8 mouse cellular contexts compared by ENCODE assay signal in genomic region chr2:77169916-77170632, GRCm38 (mm10). TPM values are rescaled to one million over a fixed set of nuclear protein-coding genes. Genes with fewer than 3 reads are reported as not detected.
DNase-seq lines count a peak whose midpoint lies in the region; ATAC-seq and TF ChIP-seq lines count a peak whose summit lies in the region.

No protein-coding gene starts in this region.

- WGBS in forebrain, embryonic 16.5 days, result 3% methylated on average over 21 of the region's 21 CpGs
- WGBS in hindbrain, embryonic 10.5 days, result 4% methylated on average over 21 of the region's 21 CpGs
- WGBS in limb, embryonic 12.5 days, result 1% methylated on average over 21 of the region's 21 CpGs
- WGBS in midbrain, embryonic 10.5 days, result 4% methylated on average over 21 of the region's 21 CpGs
- WGBS in stomach, embryonic 15.5 days, result 3% methylated on average over 21 of the region's 21 CpGs

- no peaks in the 10 kb centered on the region for H3K27me3 ChIP-seq in C2C12 (ENCODE audit: control insufficient read depth, insufficient read depth, insufficient read length)
- no peaks in the 10 kb centered on the region for H3K27me3 ChIP-seq in forebrain, embryonic 16.5 days (replicated peaks; ENCODE audit: control insufficient read depth, insufficient read depth, low read length)
- no peaks in the 10 kb centered on the region for H3K27me3 ChIP-seq in hindbrain, embryonic 10.5 days (ENCODE audit: insufficient read depth, poor library complexity, severe bottlenecking)
- H3K27me3 ChIP-seq in limb, embryonic 12.5 days, result peaks cover 3% of the 10 kb centered on the region; the same call in 1 of the 2 replicates
- H3K27me3 ChIP-seq in midbrain, embryonic 10.5 days (ENCODE audit: low read depth, poor library complexity, severe bottlenecking), result no peaks in the 10 kb centered on the region; the same call in 1 of the 2 replicates
- no peaks in the 10 kb centered on the region for H3K27me3 ChIP-seq in stomach, embryonic 15.5 days (replicated peaks)

- H3ac ChIP-seq in C2C12 (ENCODE audit: control insufficient read depth, insufficient read length, low read depth), result peak overlapping the region; percentile 77

- peak overlapping the region; percentile 35; the same call in 1 of the 2 replicates for H3K9ac ChIP-seq in forebrain, embryonic 16.5 days (replicated peaks; ENCODE audit: low read depth, low read length)
- peak overlapping the region; percentile 69 for H3K9ac ChIP-seq in limb, embryonic 12.5 days (replicated peaks)
- peak overlapping the region; percentile 23; the same call in 1 of the 2 replicates for H3K9ac ChIP-seq in stomach, embryonic 15.5 days

- no peak for TF ChIP-seq CTCF in C2C12 (IDR thresholded peaks at IDR 0.05; ENCODE audit: control insufficient read depth, insufficient read depth, insufficient read length)

- no peaks in the 10 kb centered on the region for H3K79me2 ChIP-seq in C2C12 (ENCODE audit: control insufficient read depth, insufficient read depth)

- DNase-seq in adrenal gland, postnatal 10 days, result peak; percentile 39
- DNase-seq in hindbrain, embryonic 10.5 days (ENCODE audit: low spot score), result peak; percentile 58
- peak; percentile 54 for DNase-seq in midbrain, embryonic 10.5 days (ENCODE audit: low spot score)
- no peak for DNase-seq in right cerebral cortex, adult 2 months (ENCODE audit: low spot score in 2 of 2)

- peak overlapping the region; percentile 25 for H3K4me3 ChIP-seq in C2C12 (ENCODE audit: insufficient read depth, poor library complexity, severe bottlenecking)
- H3K4me3 ChIP-seq in forebrain, embryonic 16.5 days (replicated peaks; ENCODE audit: low read length), result peak overlapping the region; percentile 39
- H3K4me3 ChIP-seq in hindbrain, embryonic 10.5 days, result peak overlapping the region; percentile 57
- peak overlapping the region; percentile 51 for H3K4me3 ChIP-seq in limb, embryonic 12.5 days (replicated peaks)
- H3K4me3 ChIP-seq in midbrain, embryonic 10.5 days, result peak overlapping the region; percentile 56
- H3K4me3 ChIP-seq in stomach, embryonic 15.5 days (replicated peaks), result peak overlapping the region; percentile 49

- no peaks in the 10 kb centered on the region for H3K79me3 ChIP-seq in C2C12 (ENCODE audit: low read depth)

- H3K27ac ChIP-seq in forebrain, embryonic 16.5 days (ENCODE audit: low read length), result no peak overlapping the region
- H3K27ac ChIP-seq in hindbrain, embryonic 10.5 days, result peak overlapping the region; percentile 84
- peak overlapping the region; percentile 56; the same call in 1 of the 2 replicates for H3K27ac ChIP-seq in limb, embryonic 12.5 days
- peak overlapping the region; percentile 78 for H3K27ac ChIP-seq in midbrain, embryonic 10.5 days (replicated peaks)
- H3K27ac ChIP-seq in stomach, embryonic 15.5 days, result peak overlapping the region; percentile 62

- H3K36me3 ChIP-seq in C2C12 (ENCODE audit: control insufficient read depth, insufficient read depth), result no peaks in the 10 kb centered on the region
- no peaks in the 10 kb centered on the region for H3K36me3 ChIP-seq in forebrain, embryonic 16.5 days (ENCODE audit: control insufficient read depth, insufficient read depth)
- no peaks in the 10 kb centered on the region for H3K36me3 ChIP-seq in hindbrain, embryonic 10.5 days
- H3K36me3 ChIP-seq in limb, embryonic 12.5 days, result no peaks in the 10 kb centered on the region
- no peaks in the 10 kb centered on the region for H3K36me3 ChIP-seq in midbrain, embryonic 10.5 days
- H3K36me3 ChIP-seq in stomach, embryonic 15.5 days, result no peaks in the 10 kb centered on the region

- H3K4me1 ChIP-seq in forebrain, embryonic 16.5 days (replicated peaks; ENCODE audit: control insufficient read depth, insufficient read depth, low read length), result peaks cover 17% of the 10 kb centered on the region
- peaks cover 37% of the 10 kb centered on the region for H3K4me1 ChIP-seq in hindbrain, embryonic 10.5 days (replicated peaks)
- peaks cover 34% of the 10 kb centered on the region for H3K4me1 ChIP-seq in limb, embryonic 12.5 days (replicated peaks)
- H3K4me1 ChIP-seq in midbrain, embryonic 10.5 days, result peaks cover 52% of the 10 kb centered on the region
- H3K4me1 ChIP-seq in stomach, embryonic 15.5 days, result peaks cover 17% of the 10 kb centered on the region

- ATAC-seq in forebrain, embryonic 16.5 days, result peak; percentile 41; the same call in 1 of the 2 replicates
- ATAC-seq in limb, embryonic 12.5 days (ENCODE audit: insufficient number of reproducible peaks, insufficient read depth, low FRiP score, low TSS enrichment, low read depth), result peak; percentile 82
- ATAC-seq in stomach, embryonic 15.5 days (ENCODE audit: insufficient read depth, low FRiP score, low read depth), result peak; percentile 70

- peak overlapping the region; percentile 60 for H3K4me2 ChIP-seq in forebrain, embryonic 16.5 days (ENCODE audit: low read length)
- H3K4me2 ChIP-seq in limb, embryonic 12.5 days, result peak overlapping the region; percentile 88
- peak overlapping the region; percentile 74 for H3K4me2 ChIP-seq in stomach, embryonic 15.5 days

- H3K9me3 ChIP-seq in forebrain, embryonic 16.5 days (ENCODE audit: control insufficient read depth, low read length), result no peaks in the 10 kb centered on the region
- no peaks in the 10 kb centered on the region for H3K9me3 ChIP-seq in hindbrain, embryonic 10.5 days
- H3K9me3 ChIP-seq in limb, embryonic 12.5 days, result no peaks in the 10 kb centered on the region
- no peaks in the 10 kb centered on the region for H3K9me3 ChIP-seq in midbrain, embryonic 10.5 days (replicated peaks)
- H3K9me3 ChIP-seq in stomach, embryonic 15.5 days, result no peaks in the 10 kb centered on the region

TF ChIP-seq in C2C12, 6 proteins besides CTCF, POLR2A, EP300 and RAD21:
- no peak for TF ChIP-seq MYOD1 (IDR thresholded peaks at IDR 0.05; ENCODE audit: control insufficient read depth, insufficient read length, low read depth)
- TF ChIP-seq USF1 (IDR thresholded peaks at IDR 0.05; ENCODE audit: low read depth), result no peak
- no peak for TF ChIP-seq MAX (IDR thresholded peaks at IDR 0.05)
- no peak for TF ChIP-seq FOSL1 (IDR thresholded peaks at IDR 0.05; ENCODE audit: insufficient read depth, low read length, poor library complexity, severe bottlenecking)

RNA-seq across cellular contexts. Expression of gene Ccdc141, which starts 0.4 kb away (rescaled TPM):
- polyA plus RNA-seq in C2C12 (2012; fragmentation: generic; extraction: Trizol), result 0.77 TPM
- 10 to 100 TPM; 12.4 to 13.1 TPM for total RNA-seq in adrenal gland, postnatal 10 days (2021)
- 4.8 and 6.1 TPM in 2 replicates for polyA plus RNA-seq in forebrain, embryonic 16.5 days (2015; fragmentation: Nextera tagmentation; extraction: Ambion mirVana)
- 2.8 and 3.4 TPM in 2 replicates for polyA plus RNA-seq in hindbrain, embryonic 10.5 days (2016; fragmentation: Nextera tagmentation; extraction: Ambion mirVana)
- polyA plus RNA-seq in limb, embryonic 12.5 days (2016; fragmentation: Nextera tagmentation; extraction: Ambion mirVana), result 12.3 and 13.8 TPM in 2 replicates
- 3.5 and 4.3 TPM in 2 replicates for polyA plus RNA-seq in midbrain, embryonic 10.5 days (2016; fragmentation: Nextera tagmentation; extraction: Ambion mirVana)
- 8.5 and 9.6 TPM in 2 replicates for polyA plus RNA-seq in stomach, embryonic 15.5 days (2015; fragmentation: Nextera tagmentation; extraction: Ambion mirVana)

Comparison
In these comparisons a context has a peak if more than half of its experiments do, and no peak if none do; other contexts are left out.
1. DNase-seq: peak in adrenal gland, postnatal 10 days (single experiment), hindbrain, embryonic 10.5 days (single experiment) and midbrain, embryonic 10.5 days (single experiment); none in right cerebral cortex, adult 2 months (0 of 2).
2. Peak in every context shown above with its lines, with median percentiles within 50 percentile points of each other: H3K4me3 ChIP-seq, ATAC-seq, H3K4me2 ChIP-seq and H3K9ac ChIP-seq.